Mouse (Mus musculus) neural tube, embryonic 12.5 days (tissue): ENCODE results near the gene Nle1. TPM values are rescaled to one million over a fixed set of nuclear protein-coding genes. Genes with fewer than 3 reads are reported as not detected.

Experiments used
- ATAC-seq: fragments of 200-750 bp; cut with Nextera tagmentation; 2 replicates; pipeline ENCODE4 v1.8.0; 2017; ENCODE audit warnings: low read depth, mild to moderate bottlenecking, moderate TSS enrichment, moderate library complexity; ENCODE audit not compliant: low FRiP score
- H3K27ac ChIP-seq: fragments of 300-500 bp; sonication (generic); 2 replicates; pipeline ENCODE4 v1.5.1; 2016
- H3K27me3 ChIP-seq: fragments of 300-500 bp; sonication (generic); replicated peaks from 2 replicates; pipeline ENCODE4 v1.6.1; 2016; ENCODE audit warnings: mild to moderate bottlenecking
- H3K36me3 ChIP-seq: fragments of 300-500 bp; sonication (generic); 2 replicates; pipeline ENCODE4 v1.6.1; 2016; ENCODE audit warnings: mild to moderate bottlenecking
- H3K4me1 ChIP-seq: fragments of 300-500 bp; sonication (generic); 2 replicates; pipeline ENCODE4 v1.6.1; 2016
- H3K4me2 ChIP-seq: fragments of 300-500 bp; sonication (generic); replicated peaks from 2 replicates; pipeline ENCODE4 v1.6.1; 2016; ENCODE audit warnings: mild to moderate bottlenecking
- H3K4me3 ChIP-seq: fragments of 300-500 bp; sonication (generic); 2 replicates; pipeline ENCODE4 v1.5.1; 2016
- H3K9ac ChIP-seq: fragments of 300-500 bp; sonication (generic); 2 replicates; pipeline ENCODE4 v1.6.1; 2016; ENCODE audit warnings: mild to moderate bottlenecking
- H3K9me3 ChIP-seq: fragments of 300-500 bp; sonication (generic); 2 replicates; pipeline ENCODE4 v1.6.1; 2016; ENCODE audit warnings: mild to moderate bottlenecking
- WGBS: fragments of 180-500 bp; shearing (Covaris S2); methylation state at CpG from one replicate; pipeline ENCODE4 v1.1.7; 2016; 5-methylcytosine and 5-hydroxymethylcytosine counted together
- polyA plus RNA-seq: library from polyadenylated mRNA; unstranded; fragments of >200 nt; fragmentation: Nextera tagmentation; extraction: Ambion mirVana; gene quantifications from 2 replicates; pipeline ENCODE4 v1.2.1, GENCODE M21; 2016

Gene Nle1
- 29.6 and 31.5 TPM in 2 replicates for polyA plus RNA-seq

- Histone ChIP-seq H3K9ac (peak within 1 kb of the TSS; percentile 79), H3K4me3 (peak within 1 kb of the TSS; percentile 86), H3K27ac (no peak within 1 kb of the TSS), H3K36me3 (peaks cover 35% of the 10 kb centered on the region), H3K9me3 (no peaks in the 10 kb centered on the region), H3K27me3 (no peaks in the 10 kb centered on the region), H3K4me2 (peak within 1 kb of the TSS; percentile 79), H3K4me1 (peaks cover 8% of the 10 kb centered on the region)
- peak; percentile 72 for ATAC-seq
- 2% methylated on average over 73 of the region's 73 CpGs for WGBS
Measured at GRCm38 (mm10) chr11:82907651-82908607, at the start of gene Nle1. Gene Nle1 (minus strand): TSS chr11:82908411.

- no peak for ATAC-seq
- 79% methylated on average over 10 of the region's 10 CpGs for WGBS
Measured at GRCm38 (mm10) chr11:82956925-82957324, 48.7 kb upstream of the Nle1 start.

GRCm38 (mm10) chr11:82954631-82955030, 46.4 kb upstream of the Nle1 start:
- Histone ChIP-seq H3K4me2 (no peak overlapping the region), H3K9ac (no peak overlapping the region), H3K9me3 (no peaks in the 10 kb centered on the region), H3K27me3 (peaks cover 37% of the 10 kb centered on the region), H3K36me3 (no peaks in the 10 kb centered on the region), H3K4me3 (no peak overlapping the region), H3K4me1 (peaks cover 6% of the 10 kb centered on the region; the same call in 1 of the 2 replicates), H3K27ac (no peak overlapping the region)
- WGBS: 73% methylated on average over 6 of the region's 6 CpGs
- no peak for ATAC-seq

More at GRCm38 (mm10) chr11:82956925-82957324, 48.7 kb upstream of the Nle1 start:
- H3K27ac ChIP-seq: no peak overlapping the region
- no peaks in the 10 kb centered on the region for H3K9me3 ChIP-seq
- no peaks in the 10 kb centered on the region for H3K36me3 ChIP-seq
- peaks cover 17% of the 10 kb centered on the region for H3K27me3 ChIP-seq
- no peaks in the 10 kb centered on the region for H3K4me1 ChIP-seq
- no peak overlapping the region for H3K9ac ChIP-seq
- H3K4me3 ChIP-seq: no peak overlapping the region
- H3K4me2 ChIP-seq: no peak overlapping the region

GRCm38 (mm10) chr11:82952612-82953542, 44.7 kb upstream of the Nle1 start:
- Histone ChIP-seq H3K9ac (no peak overlapping the region), H3K4me2 (no peak overlapping the region), H3K27me3 (peaks cover 42% of the 10 kb centered on the region), H3K27ac (no peak overlapping the region), H3K36me3 (no peaks in the 10 kb centered on the region), H3K4me3 (no peak overlapping the region), H3K4me1 (peaks cover 6% of the 10 kb centered on the region; the same call in 1 of the 2 replicates), H3K9me3 (no peaks in the 10 kb centered on the region)
- no peak for ATAC-seq
- WGBS: 71% methylated on average over 9 of the region's 9 CpGs

GRCm38 (mm10) chr11:82951865-82952611, 43.8 kb upstream of the Nle1 start:
- peaks cover 42% of the 10 kb centered on the region for H3K27me3 ChIP-seq
- 11% methylated on average over 28 of the region's 28 CpGs for WGBS
- H3K4me3 ChIP-seq: no peak overlapping the region
- H3K9ac ChIP-seq: no peak overlapping the region
- H3K36me3 ChIP-seq: no peaks in the 10 kb centered on the region
- H3K9me3 ChIP-seq: no peaks in the 10 kb centered on the region
- peaks cover 6% of the 10 kb centered on the region; the same call in 1 of the 2 replicates for H3K4me1 ChIP-seq
- no peak for ATAC-seq
- H3K4me2 ChIP-seq: peak overlapping the region; percentile 39
- H3K27ac ChIP-seq: no peak overlapping the region

- Histone ChIP-seq H3K9me3 (no peaks in the 10 kb centered on the region), H3K36me3 (no peaks in the 10 kb centered on the region), H3K4me3 (no peak within 1 kb of the TSS), H3K27me3 (peaks cover 42% of the 10 kb centered on the region), H3K4me1 (peaks cover 6% of the 10 kb centered on the region; the same call in 1 of the 2 replicates), H3K9ac (no peak within 1 kb of the TSS), H3K4me2 (peak within 1 kb of the TSS; percentile 39), H3K27ac (no peak within 1 kb of the TSS)
- ATAC-seq: no peak
- 8% methylated on average over 10 of the region's 10 CpGs for WGBS
Measured at GRCm38 (mm10) chr11:82950736-82951481, 42.7 kb upstream of the Nle1 start, which contains the start of gene Slfn5. Gene Slfn5 (plus strand): TSS chr11:82951349.

- no peak overlapping the region for H3K4me3 ChIP-seq
- no peak for ATAC-seq
- 84% methylated on average over 9 of the region's 9 CpGs for WGBS
- no peaks in the 10 kb centered on the region for H3K9me3 ChIP-seq
- no peak overlapping the region for H3K4me2 ChIP-seq
- no peaks in the 10 kb centered on the region for H3K36me3 ChIP-seq
- peaks cover 42% of the 10 kb centered on the region for H3K27me3 ChIP-seq
- peaks cover 6% of the 10 kb centered on the region; the same call in 1 of the 2 replicates for H3K4me1 ChIP-seq
- no peak overlapping the region for H3K9ac ChIP-seq
- no peak overlapping the region for H3K27ac ChIP-seq
Measured at GRCm38 (mm10) chr11:82949036-82949435, 40.8 kb upstream of the Nle1 start.

- 53% methylated on average over 4 of the region's 4 CpGs for WGBS
- ATAC-seq: no peak
- H3K27me3 ChIP-seq: peaks cover 32% of the 10 kb centered on the region
Measured at GRCm38 (mm10) chr11:82947457-82947856, 39.2 kb upstream of the Nle1 start.

GRCm38 (mm10) chr11:82945636-82946035, 37.4 kb upstream of the Nle1 start:
- Histone ChIP-seq H3K27ac (no peak overlapping the region), H3K36me3 (no peaks in the 10 kb centered on the region), H3K4me3 (no peak overlapping the region), H3K9ac (no peak overlapping the region), H3K4me1 (no peaks in the 10 kb centered on the region), H3K4me2 (no peak overlapping the region), H3K27me3 (peaks cover 20% of the 10 kb centered on the region), H3K9me3 (no peaks in the 10 kb centered on the region)
- 72% methylated on average over 2 of the region's 2 CpGs for whole genome bisulfite sequencing
- no peak for ATAC-seq

More at GRCm38 (mm10) chr11:82947457-82947856, 39.2 kb upstream of the Nle1 start:
- no peak overlapping the region for H3K4me2 ChIP-seq
- H3K27ac ChIP-seq: no peak overlapping the region
- H3K4me1 ChIP-seq: peaks cover 6% of the 10 kb centered on the region; the same call in 1 of the 2 replicates
- no peaks in the 10 kb centered on the region for H3K9me3 ChIP-seq
- H3K4me3 ChIP-seq: no peak overlapping the region
- H3K9ac ChIP-seq: no peak overlapping the region
- no peaks in the 10 kb centered on the region for H3K36me3 ChIP-seq

- Histone ChIP-seq H3K4me2 (no peak overlapping the region), H3K4me1 (no peaks in the 10 kb centered on the region), H3K9me3 (no peaks in the 10 kb centered on the region), H3K9ac (no peak overlapping the region), H3K27ac (no peak overlapping the region), H3K36me3 (no peaks in the 10 kb centered on the region), H3K27me3 (peaks cover 7% of the 10 kb centered on the region; the same call in 1 of the 2 replicates), H3K4me3 (no peak overlapping the region)
- ATAC-seq: no peak
- WGBS: 56% methylated on average over 6 of the region's 6 CpGs
Measured at GRCm38 (mm10) chr11:82943336-82943735, 35.1 kb upstream of the Nle1 start.

- Histone ChIP-seq H3K9me3 (no peaks in the 10 kb centered on the region), H3K27ac (no peak overlapping the region), H3K9ac (peak overlapping the region; percentile 35; the same call in 1 of the 2 replicates), H3K4me1 (peaks cover 9% of the 10 kb centered on the region), H3K27me3 (peaks cover 81% of the 10 kb centered on the region), H3K36me3 (no peaks in the 10 kb centered on the region), H3K4me3 (peak overlapping the region; percentile 51), H3K4me2 (peak overlapping the region; percentile 95)
- WGBS: 1% methylated on average over 29 of the region's 29 CpGs
- no peak for ATAC-seq
Measured at GRCm38 (mm10) chr11:82933186-82933585, 25.0 kb upstream of the Nle1 start.
